Mouse (Mus musculus) monocyte, adult 2 months (primary cell): ENCODE data around the gene Sf3b1.
"Not testable (repeated sequence)": the region's sequence is repeated elsewhere in the genome, so short reads cannot be mapped to it uniquely, and the experiment has no call there.

ENCODE experiments used
- DNase-seq, 2 experiments: peaks; one replicate each; pipeline ENCODE4 v3.0.0; 2022; ENCODE audit warnings: low spot score in 2 of 2, low read depth in 1 of 2

The Sf3b1 gene

GRCm38 (mm10) chr1:55027253-55027801 lies at the start of gene Sf3b1:
Sf3b1 (minus strand) TSS chr1:55027481.
- peak; percentile 87 to 92 for DNase-seq

- DNase-seq: no peak
Observed at GRCm38 (mm10) chr1:55076395-55076743, 49.1 kb upstream of the Sf3b1 start.

DNA sequence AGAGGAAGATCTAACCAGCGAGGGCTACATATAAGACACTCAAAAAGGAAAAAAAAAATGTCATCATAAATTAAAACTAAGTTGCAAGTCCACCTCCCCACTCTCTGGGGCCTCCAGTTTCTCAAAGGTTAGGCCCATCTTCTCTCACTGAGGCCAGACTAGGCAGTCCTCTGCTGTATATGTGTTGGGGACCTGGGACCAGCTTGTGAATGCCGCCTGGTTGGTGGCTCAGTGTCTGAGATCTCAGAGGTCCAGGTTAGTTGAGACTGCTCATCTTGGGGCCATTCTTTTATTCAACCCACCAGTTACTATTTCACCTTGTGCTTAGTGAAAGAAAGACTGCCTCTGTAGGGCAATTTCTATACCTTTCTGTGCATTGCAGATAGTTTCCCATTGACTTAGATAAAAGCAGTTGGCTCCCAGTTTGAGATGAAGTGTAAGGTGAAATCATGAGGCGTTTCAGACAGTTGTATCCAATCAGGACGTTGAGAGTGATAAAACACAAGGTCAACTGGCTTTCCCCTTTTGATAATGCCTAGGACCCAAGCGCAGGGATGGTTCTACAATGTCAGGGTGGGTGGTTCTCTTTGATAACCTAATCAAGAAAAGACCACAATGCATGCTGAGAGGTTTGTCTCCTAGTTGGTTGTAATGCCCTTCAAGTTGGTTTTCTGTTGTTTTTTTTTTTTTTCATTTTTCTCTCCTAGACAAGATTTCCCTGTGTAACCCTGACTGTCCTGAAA lies 48.5 kb upstream of the Sf3b1 start:
- DNase-seq: no peak

DNA sequence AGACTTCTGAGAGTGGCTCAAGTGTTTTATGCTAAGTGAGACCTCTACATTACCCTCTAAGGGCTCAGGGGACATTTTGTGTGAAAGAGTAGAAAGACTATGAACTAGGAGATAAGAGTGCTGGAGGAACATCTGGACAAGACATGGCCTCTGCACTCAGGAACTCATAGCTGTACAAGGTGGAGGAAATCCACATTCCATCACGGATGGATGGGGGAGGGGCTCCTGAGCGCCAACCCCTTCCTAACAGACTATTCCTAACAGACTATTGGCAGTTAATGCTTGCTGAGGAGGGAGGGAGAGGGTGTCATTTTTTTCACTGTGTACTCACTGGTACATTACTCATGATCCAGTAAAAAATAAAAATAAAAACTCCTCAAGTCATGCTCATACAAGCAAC lies 47.5 kb upstream of the Sf3b1 start:
- DNase-seq: no peak

GRCm38 (mm10) chr1:55072328-55072727 lies 45.0 kb upstream of the Sf3b1 start:
- DNase-seq: not testable (repeated sequence)

DNA sequence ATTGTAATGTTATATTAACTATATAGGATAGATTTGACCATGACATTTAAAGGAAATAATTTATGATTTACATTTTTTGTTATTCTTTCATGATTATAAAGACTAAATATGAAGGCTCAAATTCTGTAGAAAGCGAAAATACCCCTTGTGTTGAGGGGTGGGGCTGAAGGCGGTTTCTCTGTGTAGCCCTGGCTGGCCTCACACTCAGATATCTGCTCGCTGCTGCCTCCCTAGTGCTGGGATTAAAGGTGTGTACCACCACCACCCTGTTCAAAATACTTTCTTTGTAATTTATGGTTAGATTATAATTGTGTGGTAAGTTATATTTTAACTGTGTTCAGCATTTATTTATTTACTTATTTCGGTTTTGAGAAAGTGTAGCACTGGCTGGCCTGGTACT lies 34.5 kb upstream of the Sf3b1 start:
- DNase-seq: no peak

DNA sequence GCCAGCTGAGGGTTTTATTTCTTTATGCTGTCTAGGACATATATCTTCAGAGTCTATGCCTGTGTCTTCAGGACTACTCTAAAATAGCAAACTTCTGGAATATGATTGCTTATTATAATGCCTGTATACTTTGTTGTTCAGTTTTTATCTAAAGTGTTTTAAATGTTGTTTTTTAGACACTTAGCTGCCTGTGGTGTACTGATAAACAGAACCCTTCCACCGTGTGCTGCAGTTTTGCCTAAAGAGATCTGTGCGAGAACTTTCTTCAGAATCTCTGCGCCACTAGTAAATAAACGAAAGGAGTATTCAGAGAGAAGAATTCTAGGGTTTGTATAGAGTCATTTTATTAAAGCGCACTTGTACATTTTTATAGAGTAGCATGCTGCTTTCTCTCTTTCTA lies 33.8 kb upstream of the Sf3b1 start:
- DNase-seq: no peak

GRCm38 (mm10) chr1:55058383-55058782 lies 31.1 kb upstream of the Sf3b1 start:
- DNase-seq: not testable (repeated sequence)

- no peak for DNase-seq
Observed at GRCm38 (mm10) chr1:55055322-55056115, 28.2 kb upstream of the Sf3b1 start.

- no peak for DNase-seq
Observed at GRCm38 (mm10) chr1:55053596-55053995, 26.3 kb upstream of the Sf3b1 start.

DNA sequence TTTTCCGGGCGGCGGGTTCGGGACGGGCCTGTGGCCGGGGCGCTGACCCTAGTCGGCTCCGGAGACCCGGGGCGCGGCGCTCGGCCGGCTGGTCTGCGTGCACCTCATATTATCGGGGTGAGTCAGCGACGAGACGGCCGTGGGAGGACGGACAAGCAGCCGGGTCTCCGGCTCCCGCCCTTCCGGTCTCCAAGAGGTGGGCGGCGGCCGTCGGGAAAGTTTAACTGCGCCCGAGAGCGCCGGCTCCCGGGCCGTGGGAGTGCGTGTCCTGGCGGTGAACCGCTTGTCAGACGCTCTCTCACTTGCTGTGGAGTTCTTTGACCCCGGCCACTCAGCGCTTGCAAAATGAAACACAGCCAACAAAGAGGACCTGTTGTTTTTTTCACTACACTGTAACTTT lies 25.7 kb upstream of the Sf3b1 start:
- DNase-seq: peak in 1 of 2 experiments; percentile 50

DNA sequence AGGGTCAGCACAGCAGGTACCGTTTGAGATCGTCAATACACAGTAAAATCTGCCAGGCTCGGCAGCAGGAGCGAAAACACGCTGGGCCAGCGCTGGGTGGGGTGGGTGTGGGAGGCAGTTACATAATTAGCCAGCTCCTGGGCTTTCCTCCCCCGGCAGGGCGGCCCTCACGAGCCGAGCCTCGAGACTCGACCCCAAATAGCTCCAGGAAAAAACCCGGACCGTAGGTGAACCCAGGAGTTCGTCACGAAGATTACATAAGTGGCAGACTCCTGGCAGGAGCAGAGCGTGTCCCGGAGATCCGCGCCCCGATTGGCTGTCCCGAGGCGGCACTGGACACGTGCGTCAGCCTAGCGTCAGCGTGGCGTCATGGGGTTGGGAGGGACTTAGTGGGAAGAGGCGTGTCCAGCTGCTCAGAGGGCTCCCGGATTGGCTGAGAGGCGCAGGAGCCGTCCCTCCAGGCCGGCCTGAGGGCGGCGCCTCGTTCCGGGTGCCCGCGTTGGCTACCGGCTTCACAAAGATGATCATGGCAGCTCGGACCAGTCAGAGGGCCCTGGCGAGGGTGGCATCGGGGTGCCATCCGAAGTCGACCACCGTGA lies 25.2 kb upstream of the Sf3b1 start, which contains the start of gene Coq10b:
Gene Coq10b (plus strand): TSS at position 416 of the 599 bp plus-strand sequence.
- peak; percentile 97 to 100 for DNase-seq

DNA sequence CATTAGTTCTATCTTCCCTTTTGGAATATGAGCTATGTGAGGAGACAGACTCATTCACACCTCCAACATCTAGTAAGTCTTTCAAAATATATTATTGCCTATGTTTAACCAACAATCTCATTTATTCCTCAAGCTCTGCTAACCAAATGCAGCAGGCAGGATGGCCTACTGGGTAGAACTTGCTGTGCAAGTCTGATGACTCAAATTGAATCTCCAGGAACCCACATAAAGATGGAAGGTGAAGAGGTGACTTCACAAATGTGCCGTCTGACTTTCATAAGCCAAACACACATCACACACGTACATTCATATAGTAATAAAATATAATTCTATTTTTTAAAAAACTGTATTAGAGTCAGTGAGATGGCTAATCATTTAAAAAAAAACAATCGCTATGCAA lies 24.4 kb upstream of the Sf3b1 start:
- no peak for DNase-seq

DNA sequence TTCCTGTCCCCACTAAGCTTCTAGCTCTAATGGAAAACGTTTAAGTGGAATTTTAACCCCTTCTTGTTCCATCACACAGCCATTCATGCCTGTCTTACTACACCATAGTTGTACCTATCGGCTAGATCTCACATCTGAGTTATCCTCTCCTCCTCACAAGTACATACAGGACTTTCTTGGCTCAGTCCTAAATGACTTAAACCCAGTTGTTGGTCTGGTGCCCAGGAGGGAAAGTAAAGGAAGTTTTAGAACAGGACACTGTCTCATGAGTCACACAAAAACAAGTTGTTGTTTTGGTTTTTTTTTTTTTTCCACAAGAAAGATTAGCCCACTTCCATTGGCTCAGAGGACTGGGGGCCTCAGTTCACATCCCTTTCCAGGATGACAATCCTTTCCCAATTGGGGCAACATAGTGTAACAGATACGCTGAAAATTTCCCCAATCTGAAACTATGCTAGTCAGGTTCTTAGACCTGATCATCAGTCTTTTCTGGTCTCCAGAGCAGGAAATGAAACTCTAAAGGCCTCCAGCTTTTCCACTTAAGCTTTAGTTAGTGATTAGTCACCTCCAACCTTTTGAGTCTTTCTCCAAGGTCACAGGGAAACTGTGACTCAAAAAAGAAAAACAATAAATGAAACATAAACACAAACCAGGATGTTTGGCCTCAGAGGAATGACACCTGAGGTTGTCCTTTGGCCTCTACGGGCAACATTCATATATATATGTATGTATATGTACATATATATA lies 21.7 kb upstream of the Sf3b1 start:
- DNase-seq: no peak

DNA sequence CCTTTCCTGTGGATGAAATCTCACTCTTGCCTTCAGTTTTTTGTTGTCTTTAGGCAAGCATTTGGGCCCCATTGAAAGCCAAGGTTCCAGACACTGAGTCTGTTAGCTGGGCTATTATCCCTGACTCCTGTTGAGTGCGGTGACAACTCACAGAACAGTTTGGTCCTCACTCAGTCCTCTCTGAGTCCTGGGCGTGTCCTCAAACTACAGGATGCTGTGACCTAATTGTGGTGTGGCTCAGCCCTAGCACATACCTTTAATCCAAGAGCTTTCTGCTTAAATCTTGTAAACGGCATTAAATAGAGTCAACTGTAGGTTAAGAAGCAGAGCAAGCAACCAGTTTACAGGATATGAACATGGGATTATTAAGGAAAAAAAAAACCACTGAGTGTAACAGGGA lies 15.9 kb upstream of the Sf3b1 start:
- no peak for DNase-seq

DNA sequence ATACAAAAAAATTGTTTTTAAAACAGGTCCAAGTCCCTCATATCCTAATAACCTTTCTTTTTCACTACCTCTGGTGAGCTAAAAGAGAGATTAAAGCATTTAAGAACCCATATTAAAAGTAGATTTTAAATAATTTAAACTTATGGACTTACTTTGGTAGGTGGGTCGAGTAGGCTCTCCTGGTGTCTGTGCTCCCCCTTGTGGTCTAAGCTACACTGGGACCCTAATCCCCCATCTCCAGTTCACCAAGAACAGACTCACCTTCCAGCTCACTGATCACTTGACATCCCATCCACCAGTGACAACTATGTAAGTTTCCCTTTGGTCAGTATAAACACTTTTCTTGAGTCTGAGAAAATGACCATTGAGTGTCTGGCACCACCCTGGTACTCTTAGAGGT lies 15.0 kb upstream of the Sf3b1 start:
- no peak for DNase-seq

GRCm38 (mm10) chr1:55041691-55042090 lies 14.4 kb upstream of the Sf3b1 start:
- DNase-seq: no peak

DNA sequence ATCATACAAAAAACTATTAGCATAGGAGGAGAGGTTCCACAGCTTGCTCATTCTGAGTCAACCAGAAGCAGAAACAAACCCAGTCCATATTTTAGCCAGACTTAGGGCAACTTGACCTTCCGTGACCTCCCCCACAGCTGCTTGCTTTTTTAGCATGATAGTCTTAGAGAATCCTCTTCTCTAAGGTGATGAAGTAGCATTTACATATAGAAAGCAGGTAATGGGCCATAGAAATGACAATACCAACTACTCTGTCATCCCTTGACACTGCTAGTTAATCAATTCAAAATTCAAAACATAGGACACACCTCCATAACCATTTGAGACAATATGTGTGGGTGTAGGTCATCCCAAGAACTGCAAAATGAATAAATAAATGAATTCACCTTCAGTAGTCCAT lies 12.7 kb upstream of the Sf3b1 start:
- DNase-seq: no peak

GRCm38 (mm10) chr1:55031026-55031779 lies 3.9 kb upstream of the Sf3b1 start:
- no peak for DNase-seq

- DNase-seq: no peak
Observed at GRCm38 (mm10) chr1:55029446-55029845, 2.2 kb upstream of the Sf3b1 start.
